Mouse (Mus musculus) thymus, postnatal 14 days (tissue): ENCODE data around the gene Reg1.
"Not testable (repeated sequence)": the region's sequence is repeated elsewhere in the genome, so short reads cannot be mapped to it uniquely, and the experiment has no call there.

Experiments used
- DNase-seq: peaks from one replicate; pipeline ENCODE4 v3.0.0; 2021

The Reg1 gene

GRCm38 (mm10) chr6:78422411-78422810 lies at the start of gene Reg1:
Gene Reg1 (plus strand): TSS chr6:78422711.
- not testable (repeated sequence) for DNase-seq

DNA sequence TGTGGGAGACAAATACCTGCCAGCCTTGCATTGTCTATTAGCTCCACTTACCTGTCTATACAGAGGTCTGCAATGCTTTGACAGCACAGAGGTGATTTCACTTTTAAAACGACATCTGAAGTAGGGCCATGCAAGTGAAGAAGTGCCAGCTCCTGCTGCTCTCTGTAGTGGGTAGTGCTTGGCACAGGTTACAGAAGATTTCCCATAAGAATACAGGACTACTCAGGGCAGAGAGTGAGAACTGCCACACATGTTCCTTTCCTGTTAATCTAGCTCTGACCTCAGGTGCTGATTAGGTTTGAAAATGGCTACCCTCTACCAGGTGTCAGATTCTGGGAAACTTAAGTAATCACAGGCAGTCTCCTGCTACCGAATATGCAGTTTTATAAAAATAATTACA lies 43.7 kb upstream of the Reg1 start, which contains the start of gene Reg3d:
Gene Reg3d, minus strand, starts transcription at position 101 of the 400 bp plus-strand sequence.
- DNase-seq: no peak

DNA sequence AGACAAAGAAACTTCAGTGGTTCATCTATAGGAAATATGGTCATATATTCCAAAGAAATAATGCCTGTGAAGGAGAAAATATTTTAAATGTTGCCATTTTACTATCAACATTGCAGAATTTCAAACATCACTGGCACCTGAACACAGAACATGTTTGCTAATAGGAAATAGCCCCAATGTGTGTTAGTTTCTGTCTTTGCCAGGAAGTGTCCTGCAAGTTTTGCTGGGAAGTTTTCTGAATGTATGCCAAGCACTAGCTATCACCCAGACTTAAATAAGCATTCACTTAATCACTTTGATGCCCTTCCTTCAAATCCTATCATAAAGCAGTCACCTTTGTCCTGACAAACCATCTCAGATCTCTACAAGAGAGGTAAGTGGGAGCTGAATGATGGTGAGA lies 42.1 kb upstream of the Reg1 start, which contains the start of gene Reg3a:
Gene Reg3a, plus strand, starts transcription at position 301 of the 400 bp plus-strand sequence.
- no peak for DNase-seq

- no peak for DNase-seq
Measured at GRCm38 (mm10) chr6:78385609-78386008, 36.9 kb upstream of the Reg1 start.

- DNase-seq: not testable (repeated sequence)
Measured at GRCm38 (mm10) chr6:78395323-78395722, 27.2 kb upstream of the Reg1 start, which contains the start of gene Reg2. Gene Reg2 (plus strand): TSS chr6:78395623.

DNA sequence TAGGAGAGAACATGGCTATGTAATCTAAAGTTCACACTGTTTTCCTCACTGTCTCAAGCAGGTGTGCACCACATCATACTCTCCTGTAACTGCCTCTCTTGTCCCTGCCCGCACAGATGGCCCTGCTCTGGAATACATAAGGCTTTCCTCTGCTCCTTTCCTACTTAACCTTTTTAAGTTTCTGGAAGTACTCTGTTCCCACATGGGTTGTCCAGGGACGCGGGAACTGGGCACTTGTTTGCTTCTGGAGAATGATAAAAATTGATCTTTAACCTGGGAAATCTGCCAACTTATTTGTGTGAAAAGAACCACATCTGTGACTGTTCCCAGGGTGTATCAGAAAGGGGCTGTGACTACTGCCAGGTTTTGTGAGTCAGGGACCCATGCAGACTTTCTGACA lies 3.0 kb downstream of the Reg1 start:
- DNase-seq: no peak

GRCm38 (mm10) chr6:78447202-78447601 lies 24.7 kb downstream of the Reg1 start:
- no peak for DNase-seq

GRCm38 (mm10) chr6:78448409-78448808 lies 25.9 kb downstream of the Reg1 start:
- no peak for DNase-seq

- no peak for DNase-seq
Measured at GRCm38 (mm10) chr6:78452804-78453203, 30.3 kb downstream of the Reg1 start.

DNA sequence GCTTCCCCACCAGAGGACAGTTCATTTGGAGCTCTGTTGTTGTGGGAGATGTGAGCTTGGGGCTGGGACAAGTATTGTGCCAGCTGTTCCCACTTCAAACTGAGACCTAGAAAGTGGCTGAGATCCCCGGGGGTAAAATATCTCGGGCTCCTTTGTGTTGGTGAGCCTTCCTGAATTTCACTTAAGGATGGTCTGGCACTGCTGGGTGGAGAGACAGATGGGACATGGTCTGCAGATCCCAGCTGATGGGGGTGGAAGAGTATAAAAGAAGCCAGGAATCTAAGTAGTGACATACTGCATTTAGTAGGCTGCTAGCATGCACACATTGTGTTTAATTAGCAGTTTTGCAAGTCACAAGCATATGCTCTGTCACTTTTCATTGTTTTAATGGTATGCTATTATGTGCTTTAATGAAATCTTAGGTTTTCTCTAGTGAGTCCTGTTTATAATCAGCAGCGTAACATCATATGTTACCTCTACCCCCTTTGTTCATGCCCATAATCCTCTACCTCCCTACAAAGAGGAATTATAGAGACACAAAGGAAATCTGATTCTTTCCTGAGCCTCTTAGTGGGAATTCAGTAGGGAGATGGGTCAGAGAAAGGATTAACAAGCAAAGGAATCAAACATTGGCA lies 37.8 kb downstream of the Reg1 start:
- DNase-seq: no peak

DNA sequence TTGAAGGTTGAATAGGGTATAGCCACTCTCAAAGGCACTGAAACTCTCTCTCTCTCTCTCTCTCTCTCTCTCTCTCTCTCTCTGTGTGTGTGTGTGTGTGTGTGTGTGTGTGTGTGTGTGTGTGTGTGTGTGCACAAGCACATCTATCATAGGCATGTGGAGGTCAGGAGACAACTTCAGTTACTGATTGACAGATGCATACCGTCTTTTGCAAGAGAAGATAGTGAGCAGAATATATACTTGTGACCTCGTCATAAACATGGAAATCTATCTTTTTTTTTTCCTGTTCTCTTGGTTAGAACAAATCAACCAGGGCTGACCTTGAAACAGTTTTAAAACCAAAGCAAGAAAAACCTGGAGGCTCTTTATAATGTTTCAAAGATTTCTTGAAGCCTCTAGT lies 39.8 kb downstream of the Reg1 start:
- DNase-seq: no peak

- DNase-seq: no peak
Measured at GRCm38 (mm10) chr6:78463266-78463665, 40.8 kb downstream of the Reg1 start.

DNA sequence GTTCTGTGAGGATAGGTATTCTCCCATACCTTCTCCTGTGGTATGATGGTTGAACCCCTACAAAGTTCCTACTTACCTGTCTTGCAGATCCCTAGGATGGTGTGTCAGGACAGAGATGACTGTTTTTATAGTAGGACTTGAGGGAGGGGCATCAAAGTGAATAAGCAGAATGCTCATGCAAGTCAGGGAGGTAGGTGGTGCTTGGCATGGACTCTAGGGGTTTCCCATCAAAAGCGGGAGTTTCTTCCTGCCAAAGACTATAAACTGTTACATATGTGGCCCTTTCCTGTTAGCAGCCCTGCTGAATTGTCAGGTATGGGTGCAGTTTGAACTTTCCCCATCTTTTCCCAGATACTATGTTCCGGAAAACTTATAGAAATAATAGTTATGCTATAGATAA lies 46.3 kb downstream of the Reg1 start, which contains the start of gene Reg3g:
Gene Reg3g, minus strand, starts transcription at position 101 of the 400 bp plus-strand sequence.
- no peak for DNase-seq

- DNase-seq: no peak
Measured at GRCm38 (mm10) chr6:78469287-78469686, 46.8 kb downstream of the Reg1 start.
